Mouse (Mus musculus) left cerebral cortex, adult 18-20 months (tissue): Measurements from ENCODE around the gene Zfp947. TPM values are rescaled to one million over a fixed set of nuclear protein-coding genes. Genes with fewer than 3 reads are reported as not detected.
"Not testable (repeated sequence)": the region's sequence is repeated elsewhere in the genome, so short reads cannot be mapped to it uniquely, and the experiment has no call there.

Source experiments
- DNase-seq, 2 experiments: peaks; one replicate each; pipeline ENCODE4 v3.0.0; 2021 to 2022; ENCODE audit warnings: low spot score in 2 of 2, mixed read lengths in 1 of 2
- long read RNA-seq, 2 experiments: library from polyadenylated mRNA; stranded (forward); transcript quantifications; one replicate each; pipeline ENCODE4 v2.0.0; 2021
- total RNA-seq, 2 experiments: library from RNA; stranded (reverse); gene quantifications; 2 replicates each; pipeline ENCODE4 v1.2.3; 2021

Zfp947 gene
- under 1 TPM; 0.35 to 0.74 TPM for total RNA-seq
- long read RNA-seq, experiment 1: 0 reads
- long read RNA-seq, experiment 2, partial matches to known transcripts: 0 of 1 reads
- long read RNA-seq, experiment 2, other reads (novel, unspliced or antisense): 0 of 1 reads

- DNase-seq: peak in 1 of 2 experiments; percentile 5
Measured at GRCm38 (mm10) chr17:22165722-22166294, at the start of gene Zfp947. TSS of gene Zfp947 (minus strand) at chr17:22166190.

DNA sequence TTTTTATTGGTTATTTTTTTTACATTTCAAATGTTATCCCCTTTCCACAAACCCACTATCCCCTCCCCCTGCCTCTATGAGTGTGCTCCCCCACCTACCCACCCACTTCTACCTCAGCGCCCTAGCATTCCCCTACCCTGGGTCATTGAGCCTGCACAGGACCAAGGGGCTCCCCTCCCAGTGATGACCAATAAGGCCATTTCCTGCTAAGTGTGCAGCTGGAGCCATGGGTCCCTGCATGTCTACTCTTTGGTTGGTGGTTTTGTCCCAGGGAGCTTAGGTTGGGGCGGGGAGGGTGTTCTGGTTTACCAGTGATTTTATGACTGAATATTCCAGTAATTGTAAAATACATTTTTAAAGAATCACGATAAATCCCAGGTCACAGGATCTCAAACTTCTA is 686 bp downstream of the Zfp947 start:
- DNase-seq: not testable (repeated sequence)

- DNase-seq: not testable (repeated sequence)
Measured at GRCm38 (mm10) chr17:22153951-22154350, 12.0 kb downstream of the Zfp947 start.

DNA sequence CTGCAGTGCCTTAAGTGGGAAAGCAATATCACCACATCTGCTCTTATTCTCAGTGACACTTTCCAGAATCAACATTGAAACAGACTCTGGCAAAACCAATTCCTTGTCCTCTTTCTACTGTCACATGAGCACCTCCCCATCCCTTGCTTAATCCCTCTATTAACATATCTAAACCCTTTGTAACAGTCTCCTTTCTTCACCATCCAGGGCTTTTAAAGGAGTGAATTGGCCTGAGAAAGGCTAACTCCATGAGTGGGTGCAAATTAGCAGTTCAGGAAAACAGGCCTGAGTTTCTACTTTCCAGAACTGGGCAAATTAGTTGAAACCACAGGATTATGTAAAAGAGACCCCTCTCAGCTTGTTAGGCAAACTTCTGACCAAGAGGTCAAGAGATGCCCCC is 47.2 kb downstream of the Zfp947 start:
- no peak for DNase-seq

Other genes starting within 250 kb of the Zfp947 start
- gene Zfp942, start 203.7 kb downstream of the Zfp947 start, total RNA-seq: 10 to 100 TPM; 13.9 TPM
- 10 to 100 TPM; 18.1 to 18.6 TPM for gene Zfp943, start 203.6 kb downstream of the Zfp947 start, total RNA-seq
- 1 to 10 TPM; 4.9 to 5.0 TPM for gene Zfp994, start 59.4 kb upstream of the Zfp947 start, total RNA-seq
- gene CT030661.1, start 148.6 kb upstream of the Zfp947 start, total RNA-seq: 10 to 100 TPM; 10.3 to 11.9 TPM
- gene Zfp944, start 195.2 kb upstream of the Zfp947 start, total RNA-seq: 1 to 10 TPM; 9.0 to 9.3 TPM
- 10 to 100 TPM; 10.9 to 11.5 TPM for gene Zfp758, start 195.3 kb upstream of the Zfp947 start, total RNA-seq